Mouse (Mus musculus) adrenal gland, adult (tissue): ENCODE data around the gene Psma3.

ENCODE experiments used
- DNase-seq, 2 experiments: peaks; one replicate each; pipeline ENCODE4 v3.0.0; 2022 to 2023; ENCODE audit warnings: low spot score in 1 of 2; ENCODE audit not compliant: inconsistent age in 2 of 2

Gene Psma3

DNA sequence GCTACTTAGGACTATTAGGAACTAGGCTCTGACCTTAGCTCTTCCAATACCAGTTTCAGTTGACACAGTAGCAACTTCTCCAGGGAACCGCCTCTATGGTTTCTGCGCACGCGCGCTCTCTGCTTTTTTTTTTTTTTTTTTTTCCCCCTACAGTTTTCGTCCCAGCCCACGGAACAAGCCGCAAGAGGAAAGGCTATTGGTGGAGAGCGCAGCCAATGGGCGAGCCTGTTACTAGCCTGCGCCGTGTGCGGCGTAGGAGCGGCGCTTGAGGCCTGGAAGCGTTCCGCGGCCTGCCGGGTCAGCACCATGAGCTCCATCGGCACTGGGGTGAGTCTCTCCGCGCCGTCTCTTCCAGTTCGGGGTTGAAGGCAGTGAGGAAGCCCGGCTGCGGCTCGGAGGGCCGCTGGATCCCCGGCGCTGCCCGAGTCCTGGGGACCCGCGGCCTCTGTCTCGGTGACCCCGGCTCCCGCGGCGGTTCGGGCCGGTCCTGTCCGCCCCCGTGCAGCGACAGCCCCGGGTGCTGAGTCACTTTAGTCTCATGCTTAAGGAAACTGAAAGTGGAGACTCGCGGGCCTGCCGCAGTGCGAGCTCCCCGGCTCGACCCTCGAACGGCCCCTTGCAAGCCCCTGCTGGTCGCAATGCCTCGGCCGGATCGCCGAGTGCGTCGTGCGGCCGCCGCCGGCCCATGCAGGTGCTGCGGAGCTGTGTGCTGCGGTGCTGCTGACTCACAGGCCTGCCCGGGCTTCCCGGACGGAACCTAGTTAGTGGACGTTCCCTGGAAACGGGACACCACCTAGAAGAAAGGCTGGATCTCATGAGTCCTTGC is at the start of gene Psma3:
Gene Psma3, plus strand, starts transcription at position 181 of the 826 bp plus-strand sequence.
- peak; percentile 93 to 97 for DNase-seq

DNA sequence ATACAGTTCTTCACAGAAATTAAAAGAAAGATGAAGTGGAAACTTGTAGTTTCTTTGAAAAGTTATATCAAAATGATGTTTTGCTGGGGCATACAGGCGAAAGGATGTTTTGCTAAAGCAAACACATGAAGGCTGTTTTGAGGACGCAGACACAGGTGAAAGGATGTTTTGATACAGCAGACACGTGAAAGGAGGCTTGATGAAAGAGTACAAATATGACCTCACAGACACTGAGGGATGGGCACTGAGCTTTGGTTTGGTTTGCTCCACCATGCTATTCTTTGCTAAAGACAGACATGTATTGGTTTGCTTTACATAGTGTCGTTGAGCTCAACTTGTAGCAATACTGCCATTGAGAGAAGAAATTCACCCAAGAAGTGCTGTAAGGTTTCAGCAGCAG is 44.6 kb upstream of the Psma3 start:
- no peak for DNase-seq

DNA sequence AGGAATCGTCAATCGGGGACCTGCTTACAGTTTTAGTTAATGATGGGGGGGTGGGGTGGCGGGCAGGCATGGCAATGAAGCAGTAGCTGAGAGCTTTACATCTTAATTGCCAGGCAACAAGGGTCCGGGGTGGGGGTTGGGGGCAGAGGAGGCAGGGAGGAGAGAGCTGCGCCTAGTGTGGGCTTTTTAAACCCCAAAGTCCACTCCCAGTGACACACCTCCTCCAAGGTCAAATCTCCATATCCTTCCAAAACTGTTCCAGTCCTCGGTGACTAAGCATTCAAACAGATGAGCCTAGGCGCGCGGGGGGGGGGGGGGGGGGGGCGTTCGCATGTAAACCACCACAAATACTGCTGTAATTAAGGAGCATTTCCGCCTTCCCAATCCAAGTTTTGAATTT is 37.3 kb upstream of the Psma3 start:
- DNase-seq = peak in 1 of 2 experiments; percentile 33

DNA sequence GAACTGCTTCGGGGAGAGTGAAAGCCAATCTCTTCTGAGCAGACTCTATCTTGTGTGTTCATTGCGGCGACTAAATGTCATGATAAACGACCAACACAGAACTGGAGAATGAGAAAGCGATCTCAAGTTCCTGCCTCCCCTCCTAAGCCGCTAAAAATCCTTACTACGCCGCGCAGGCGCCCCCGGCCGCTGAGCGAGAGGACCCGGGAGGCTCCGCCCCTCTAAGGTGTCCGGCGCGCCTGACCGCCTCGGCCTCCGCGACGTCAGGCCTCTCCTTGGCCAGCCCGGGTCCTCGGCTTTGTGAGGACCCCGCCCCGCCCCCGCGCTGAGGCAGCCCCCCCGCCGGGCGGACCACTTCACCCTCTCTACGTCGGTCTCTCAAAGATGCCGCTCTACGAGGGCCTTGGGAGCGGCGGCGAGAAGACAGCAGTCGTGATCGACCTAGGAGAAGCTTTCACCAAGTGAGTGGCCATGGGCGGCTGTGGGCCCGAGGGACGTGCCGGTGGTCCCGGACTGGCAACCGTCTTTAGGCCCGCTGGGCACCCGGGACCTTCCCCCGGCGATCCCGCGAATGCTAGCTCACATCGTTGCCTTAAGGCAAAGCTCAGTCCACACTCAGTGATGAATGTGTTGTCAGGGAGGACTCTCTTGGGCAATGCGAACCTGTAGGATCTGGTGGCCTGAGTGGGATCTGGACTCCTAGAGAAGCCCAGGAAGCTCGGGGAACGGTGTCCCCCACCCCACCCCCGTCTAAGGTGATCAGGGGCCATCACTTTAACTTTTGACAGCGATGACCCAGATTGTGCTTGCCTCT is 36.6 kb upstream of the Psma3 start, which contains the start of gene Actr10:
Gene Actr10, plus strand, starts transcription at position 287 of the 814 bp plus-strand sequence.
- DNase-seq = peak; percentile 94 to 97

DNA sequence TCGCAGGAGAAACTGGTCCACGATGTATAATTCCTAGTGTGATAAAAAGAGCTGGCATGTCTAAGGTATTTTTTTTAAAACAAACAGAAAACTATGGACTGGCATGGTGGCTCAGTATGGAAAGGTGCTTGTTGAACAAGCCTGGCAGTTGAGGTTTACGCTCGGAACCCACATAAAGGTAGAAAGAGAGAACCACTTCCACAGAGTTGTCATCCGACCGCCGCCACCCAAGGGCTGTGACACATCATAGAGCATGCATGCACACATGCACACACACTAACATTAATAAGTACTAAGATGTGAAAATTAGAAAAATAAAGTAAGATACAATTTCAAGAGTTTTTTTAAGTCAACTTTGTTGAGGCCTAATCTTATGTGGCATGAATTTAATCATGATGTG is 33.6 kb upstream of the Psma3 start:
- DNase-seq = no peak

DNA sequence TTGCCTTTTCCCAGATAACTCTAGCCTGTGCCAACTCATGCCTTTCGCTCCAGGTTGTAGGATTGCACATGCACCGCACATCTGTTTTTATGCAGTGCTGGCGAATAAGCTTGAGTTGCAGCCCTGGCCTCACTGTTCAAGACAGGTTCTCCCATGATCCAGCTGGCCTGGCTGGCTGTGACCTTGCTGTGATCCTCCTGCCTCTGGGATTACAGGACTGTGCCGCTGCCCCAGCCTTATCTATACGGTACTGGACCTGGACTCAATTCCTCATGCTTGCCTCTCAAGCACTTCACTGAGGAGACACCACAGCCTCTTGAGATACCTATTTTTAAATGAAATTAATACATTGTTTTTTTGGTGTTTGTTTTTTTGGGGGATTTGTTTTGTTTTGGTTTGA is 30.2 kb upstream of the Psma3 start:
- DNase-seq = no peak

DNA sequence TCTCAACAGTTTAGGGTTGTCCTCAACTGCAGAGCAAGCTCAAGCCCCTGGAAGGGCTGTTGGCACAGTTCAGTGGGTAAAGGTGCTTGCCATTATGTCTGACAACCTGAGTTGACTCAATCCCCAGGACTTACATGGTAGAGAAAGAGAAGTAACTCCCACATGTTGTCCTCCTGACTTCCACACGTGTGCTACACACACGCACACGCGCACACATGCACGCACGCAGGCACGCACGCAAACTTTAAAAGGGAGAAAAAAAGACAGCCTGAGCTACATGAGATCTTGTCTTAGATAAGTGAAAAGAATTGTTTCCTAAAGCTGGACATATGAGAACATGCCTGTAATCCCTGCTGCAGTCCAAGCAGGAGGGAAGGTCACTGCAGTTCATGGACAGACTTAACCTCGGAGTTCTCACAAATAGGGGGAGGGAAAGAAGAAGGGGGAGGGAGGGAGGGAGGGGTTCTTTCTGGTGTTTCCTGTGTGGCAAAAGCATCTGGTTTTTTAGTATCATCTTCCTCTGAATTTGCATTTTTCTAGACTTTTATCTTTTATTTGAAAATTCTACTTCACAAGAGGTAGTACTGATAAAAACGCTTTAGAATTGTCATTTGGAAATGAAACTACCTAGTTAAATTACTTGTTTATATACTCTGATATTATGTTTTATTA is 27.7 kb upstream of the Psma3 start:
- no peak for DNase-seq

DNA sequence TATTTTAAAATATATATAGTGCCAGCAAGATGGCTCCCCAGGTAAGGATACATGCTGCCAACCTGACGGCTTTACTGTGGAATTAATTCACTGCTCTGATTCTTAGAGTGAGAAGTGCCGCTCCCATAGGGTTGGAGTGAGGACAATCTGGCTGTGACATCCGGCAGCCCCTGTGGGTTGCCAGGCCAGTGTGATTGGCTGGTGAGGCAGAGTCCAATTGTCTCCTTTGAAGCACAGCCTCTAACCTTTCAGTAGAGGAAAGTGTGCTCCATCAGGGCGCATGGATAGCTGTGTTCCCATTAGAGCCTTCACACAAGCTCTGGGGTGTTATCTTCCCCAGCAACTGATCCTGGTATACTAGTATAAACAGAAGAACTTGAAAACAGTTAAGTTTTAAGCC is 15.8 kb upstream of the Psma3 start:
- DNase-seq = no peak

DNA sequence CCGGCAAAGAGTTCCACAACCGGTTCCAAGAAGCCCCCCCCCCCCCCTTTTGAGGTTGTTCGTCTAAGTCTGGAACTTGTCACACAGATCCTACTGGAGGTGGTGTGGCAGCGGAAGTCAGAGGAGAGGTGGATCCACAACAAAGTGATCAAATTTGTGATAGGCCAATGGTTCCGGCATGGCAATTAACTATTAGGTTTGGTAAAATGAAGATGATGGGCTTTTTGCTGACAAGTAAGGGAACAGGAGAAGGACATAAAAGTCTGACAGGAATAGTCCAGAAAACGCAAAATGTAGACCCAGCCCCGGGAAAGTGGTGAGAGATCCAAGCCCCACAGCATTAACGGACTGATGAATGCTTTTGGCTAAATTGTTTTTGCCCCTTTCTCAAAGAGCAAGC is 6.8 kb upstream of the Psma3 start:
- DNase-seq = no peak

DNA sequence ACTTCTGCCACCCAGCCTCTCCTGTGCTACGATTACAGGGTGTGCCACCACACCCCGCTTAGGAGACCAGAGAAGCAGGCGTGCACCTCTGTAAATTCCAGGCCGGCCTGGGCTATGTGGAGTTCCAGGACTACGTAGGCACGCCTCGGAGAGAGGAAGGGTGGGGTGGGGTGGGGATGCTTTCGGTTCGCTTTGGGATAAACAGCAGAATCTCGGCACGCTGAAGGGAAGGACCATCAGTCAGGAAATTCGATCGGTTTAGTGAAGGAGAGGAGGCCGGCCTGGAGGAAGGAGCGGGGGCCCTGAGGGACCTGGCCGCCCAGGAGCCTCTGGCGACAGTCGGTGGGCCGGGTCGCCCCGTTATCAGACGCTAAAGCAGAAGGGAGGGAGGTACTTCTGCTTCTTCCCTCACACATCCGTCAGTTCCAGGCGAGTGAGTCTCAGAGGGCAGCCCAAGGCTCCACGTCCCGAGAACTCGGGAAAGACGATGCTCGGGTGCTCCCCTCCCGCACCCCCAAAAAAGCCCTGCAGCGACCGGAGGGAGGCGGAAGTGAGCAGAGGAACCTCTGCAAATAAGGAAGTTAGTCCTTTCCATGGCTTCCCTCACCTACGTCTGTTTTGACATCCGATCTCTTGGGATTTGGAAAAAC is 6.2 kb upstream of the Psma3 start:
- peak; percentile 89 to 97 for DNase-seq

DNA sequence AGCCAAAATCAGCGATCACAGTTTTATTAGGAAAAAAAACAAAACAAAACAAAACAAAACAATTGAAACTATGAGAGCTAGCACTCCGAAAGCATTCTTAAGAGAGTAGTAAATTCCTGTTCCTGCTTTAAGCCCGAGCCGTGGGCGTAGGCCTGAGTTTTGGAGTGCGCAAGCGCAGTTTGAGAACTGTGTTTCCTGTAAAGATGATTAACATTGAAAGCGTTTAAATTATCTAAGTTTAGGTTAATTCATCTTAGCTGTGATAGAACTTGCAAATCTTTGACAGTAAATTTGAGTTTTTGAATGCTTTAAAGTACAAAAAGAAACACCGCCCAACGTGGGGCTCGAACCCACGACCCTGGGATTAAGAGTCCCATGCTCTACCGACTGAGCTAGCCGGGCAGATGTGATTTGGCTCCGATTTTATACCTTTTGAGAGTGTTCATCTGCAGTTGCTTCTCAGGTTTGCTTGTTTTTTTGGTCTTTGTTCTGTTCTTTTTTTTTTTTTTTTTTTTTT is 5.6 kb upstream of the Psma3 start:
- peak; percentile 90 to 98 for DNase-seq

DNA sequence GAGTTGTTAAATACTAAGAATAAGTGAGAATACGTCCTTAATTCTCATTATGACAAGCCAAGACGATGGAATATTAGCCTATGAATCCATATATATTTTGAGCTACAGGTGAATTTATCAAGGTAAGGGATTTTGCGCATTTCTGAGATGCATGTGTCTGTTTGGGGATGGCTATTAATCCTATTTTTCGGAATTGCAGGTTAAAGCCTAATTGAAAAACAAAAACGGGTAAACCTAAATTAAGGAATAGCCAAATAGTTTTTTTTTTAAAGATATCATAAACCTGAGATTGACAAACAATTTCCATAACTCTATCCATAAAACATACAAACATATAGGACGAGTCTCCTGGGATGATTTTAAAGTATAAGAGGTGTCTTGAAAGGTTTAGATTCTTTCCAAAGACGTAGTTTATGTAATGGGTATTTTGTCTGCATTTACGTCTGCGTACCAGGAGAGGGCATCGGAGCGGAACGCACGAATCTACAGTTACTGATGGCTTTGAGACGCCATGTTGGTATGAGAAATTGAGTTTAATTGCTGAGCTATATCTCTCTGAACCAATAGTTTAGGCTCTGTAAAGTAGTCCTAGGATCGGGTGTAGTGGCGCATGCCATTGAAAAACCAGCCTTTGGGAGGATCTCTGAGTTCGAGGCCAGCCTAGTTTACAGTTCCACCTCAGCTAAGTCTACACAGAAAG is 4.8 kb upstream of the Psma3 start:
- peak; percentile 63 to 90 for DNase-seq

DNA sequence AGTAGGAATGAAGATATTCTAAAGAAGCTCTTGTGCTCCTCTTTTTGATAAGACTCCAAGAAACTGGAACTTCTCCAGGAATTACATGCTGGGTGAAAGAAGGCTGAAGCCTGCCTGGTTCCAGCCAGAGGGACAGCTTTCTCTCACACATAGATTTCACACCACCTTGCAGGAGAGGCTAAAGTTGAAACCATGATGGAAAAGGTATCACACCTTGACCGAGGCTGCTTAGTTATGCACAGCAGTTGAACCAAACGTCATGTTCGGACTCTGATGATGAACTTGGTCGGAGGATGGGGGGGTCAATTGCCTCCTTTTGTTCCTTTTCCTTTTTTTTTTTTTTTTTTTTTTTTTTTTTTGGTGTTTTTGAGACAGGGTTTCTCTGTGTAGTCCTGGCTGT is 590 bp upstream of the Psma3 start:
- no peak for DNase-seq

DNA sequence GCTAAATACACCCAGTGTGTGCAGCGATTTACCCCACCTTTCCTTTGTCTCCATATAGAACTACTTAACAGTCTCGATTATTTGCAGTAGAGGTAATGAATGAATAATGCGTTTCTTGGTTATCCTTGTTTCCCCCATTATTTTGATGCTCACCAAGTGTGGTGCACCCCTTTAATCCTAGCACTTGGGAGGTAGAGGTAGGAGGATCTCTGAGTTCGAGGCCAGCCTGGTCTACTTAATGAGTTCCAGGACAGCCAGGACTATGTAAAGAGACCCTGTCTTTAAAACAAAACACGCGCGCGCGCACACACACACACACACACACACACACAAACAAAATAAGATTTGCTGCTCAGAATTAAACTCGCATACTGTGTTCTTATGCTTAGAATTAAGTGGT is 985 bp downstream of the Psma3 start:
- DNase-seq = no peak

DNA sequence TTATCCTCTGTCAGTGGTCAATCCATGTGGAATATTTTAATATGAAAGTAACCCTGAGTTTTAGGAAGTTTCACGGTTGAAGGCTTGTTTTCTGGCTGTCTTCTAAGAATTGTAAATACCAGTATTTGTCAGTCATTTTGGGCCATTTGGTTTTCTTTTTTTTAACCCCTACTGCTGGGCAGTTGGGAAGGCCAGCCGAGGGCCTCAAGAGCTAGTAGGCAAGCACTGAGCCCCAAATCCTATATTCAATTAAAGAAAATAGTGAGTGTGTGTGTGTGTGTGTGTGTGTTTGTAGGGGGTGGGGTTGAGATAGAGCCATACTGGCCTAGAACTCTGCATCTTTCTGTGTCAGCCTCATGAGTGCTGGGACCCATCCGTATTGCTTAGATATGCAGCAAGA is 1.5 kb downstream of the Psma3 start:
- no peak for DNase-seq

DNA sequence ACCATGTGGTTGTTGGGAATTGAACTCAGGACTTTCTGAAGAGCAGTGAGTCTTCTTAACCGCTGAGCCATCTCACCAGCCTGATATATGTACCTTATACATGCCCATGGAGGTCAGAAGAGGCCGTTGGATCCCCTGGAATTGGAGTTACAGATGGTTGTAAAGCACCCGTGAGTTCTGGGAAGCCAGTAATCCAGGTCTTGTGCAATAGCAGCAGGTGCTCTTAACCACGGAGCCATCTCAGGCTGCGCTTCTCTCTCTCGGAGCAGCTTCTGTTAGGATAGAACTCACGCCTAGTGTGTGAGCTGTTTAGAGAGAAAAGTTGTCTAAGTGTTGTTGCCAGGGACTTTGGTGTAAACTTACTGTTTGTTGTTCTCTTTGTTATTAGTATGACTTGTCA is 3.9 kb downstream of the Psma3 start:
- DNase-seq = no peak

DNA sequence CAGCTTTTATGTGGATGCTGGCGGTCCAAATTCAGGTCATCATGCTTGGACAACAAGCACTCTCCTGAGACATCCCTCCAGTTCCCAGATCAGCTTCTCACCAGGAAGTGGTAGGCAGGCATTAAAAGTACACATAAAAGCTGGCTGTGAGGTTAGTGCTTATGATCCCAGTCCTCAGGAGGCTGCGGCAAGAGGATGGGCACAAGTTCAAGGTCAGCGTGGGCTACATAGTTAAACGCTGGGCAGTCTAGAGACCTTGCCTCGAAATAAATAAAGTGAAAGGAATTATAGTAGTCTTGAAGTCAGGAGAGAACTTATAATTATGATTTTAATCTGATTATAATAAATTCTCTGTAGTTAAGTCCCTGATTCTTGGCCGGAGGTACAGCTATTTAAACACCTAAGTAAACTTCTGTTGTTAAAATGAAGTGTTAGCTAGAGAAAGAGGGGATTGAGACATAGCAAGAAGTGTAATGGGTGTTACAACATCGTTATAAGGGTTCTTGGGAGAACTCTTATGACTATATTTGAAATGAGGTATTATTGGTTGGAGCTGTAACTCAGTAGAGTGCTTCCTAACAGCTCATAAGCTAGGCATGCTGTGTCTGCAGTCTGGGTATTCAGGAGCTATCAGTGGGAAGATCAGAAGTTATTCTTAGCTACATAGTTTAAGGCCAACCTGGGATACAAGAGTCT is 10.6 kb downstream of the Psma3 start:
- DNase-seq = no peak

DNA sequence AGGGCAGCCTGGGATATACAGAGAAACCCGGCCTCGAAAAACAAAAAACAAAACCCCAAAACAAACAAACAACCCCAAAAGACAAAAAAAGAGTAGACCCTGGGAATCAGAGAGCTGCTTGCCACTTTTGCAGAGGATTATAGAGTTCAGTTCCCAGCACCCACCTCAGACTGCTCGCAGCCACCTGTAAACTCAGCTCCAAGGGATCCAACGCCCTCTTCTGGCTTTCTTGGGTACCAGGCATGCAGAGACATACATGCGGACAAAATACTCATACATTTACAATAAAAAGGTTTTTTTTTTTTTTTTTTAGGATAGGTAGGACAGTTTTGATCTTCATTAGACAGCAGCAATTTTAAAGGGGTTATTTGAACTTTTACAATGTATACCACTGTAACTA is 22.8 kb downstream of the Psma3 start:
- DNase-seq = no peak

DNA sequence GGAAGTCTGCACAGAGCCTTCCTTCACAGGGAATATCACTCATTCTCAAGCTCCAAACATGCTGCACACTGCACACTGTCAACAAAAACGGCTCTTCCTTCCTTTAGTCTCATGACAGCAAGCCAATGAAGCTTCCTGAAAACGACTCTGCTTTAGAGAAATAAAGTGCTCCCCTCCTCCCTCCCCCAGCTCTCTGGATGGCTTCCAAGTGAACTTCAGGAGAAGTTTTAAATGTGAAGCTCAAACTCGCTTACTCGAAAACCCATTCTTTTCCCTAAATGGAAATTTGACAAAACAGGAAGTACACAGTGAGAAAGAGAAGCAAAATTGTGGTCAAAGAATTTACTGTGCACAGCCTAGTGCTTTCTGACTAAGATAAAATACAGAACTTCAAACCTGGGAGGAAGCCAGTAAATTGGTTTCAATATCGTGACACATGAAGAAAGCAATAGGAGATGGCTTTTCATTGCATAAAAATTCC is 25.0 kb downstream of the Psma3 start:
- peak; percentile 46 to 76 for DNase-seq

DNA sequence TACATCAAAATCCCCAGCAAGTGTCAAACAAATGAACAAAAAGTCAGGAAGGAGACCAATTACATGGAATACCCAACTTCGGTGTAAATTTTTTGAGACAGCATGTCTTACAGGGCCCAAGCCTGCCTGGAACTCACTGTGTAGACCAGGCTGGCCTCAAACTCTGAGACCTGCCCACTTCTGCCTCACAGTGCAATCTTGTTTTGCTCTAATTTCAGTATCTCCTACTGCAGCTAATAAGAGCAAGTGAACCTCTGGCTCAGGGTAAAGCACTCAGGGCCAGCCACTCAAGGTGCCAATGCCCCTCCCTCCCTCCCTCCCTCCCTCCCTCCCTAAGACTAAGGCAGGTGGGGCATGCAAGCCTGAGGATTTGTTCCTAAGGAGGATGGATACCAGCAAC is 25.9 kb downstream of the Psma3 start:
- DNase-seq = no peak
